Mouse (Mus musculus): Measurements from ENCODE around the gene Entpd2. TPM values are rescaled to one million over a fixed set of nuclear protein-coding genes. Genes with fewer than 3 reads are reported as not detected.

Gene Entpd2
- total RNA-seq, 4 experiments from 2014 or later: 14.6 to 20.7 (median 16.8) TPM

- peak in 1 of 2 experiments; percentile 49 for DNase-seq (ENCODE audit: low spot score in 2 of 2)
These were observed 33.9 kb downstream of the Entpd2 start for GRCm38 (mm10) chr2:25429435-25430180.

GRCm38 (mm10) chr2:25430395-25431233 lies 34.9 kb downstream of the Entpd2 start:
- DNase-seq (ENCODE audit: low spot score in 2 of 2): peak; percentile 57 to 70

GRCm38 (mm10) chr2:25431308-25431855 lies 35.7 kb downstream of the Entpd2 start:
- no peak for DNase-seq (ENCODE audit: low spot score in 2 of 2)

- DNase-seq (ENCODE audit: low spot score in 2 of 2): no peak
These were observed 36.8 kb downstream of the Entpd2 start for GRCm38 (mm10) chr2:25432326-25433098.

- no peak for DNase-seq (ENCODE audit: low spot score in 2 of 2)
These were observed 37.4 kb downstream of the Entpd2 start for GRCm38 (mm10) chr2:25433101-25433500.

- no peak for DNase-seq (ENCODE audit: low spot score in 2 of 2)
These were observed 38.6 kb downstream of the Entpd2 start for GRCm38 (mm10) chr2:25434292-25434691.

GRCm38 (mm10) chr2:25436286-25436820 lies 40.7 kb downstream of the Entpd2 start:
- no peak for DNase-seq (ENCODE audit: low spot score in 2 of 2)

GRCm38 (mm10) chr2:25441067-25441466 lies 45.4 kb downstream of the Entpd2 start:
- no peak for DNase-seq (ENCODE audit: low spot score in 2 of 2)

GRCm38 (mm10) chr2:25442682-25443081 lies 47.0 kb downstream of the Entpd2 start:
- DNase-seq (ENCODE audit: low spot score in 2 of 2): no peak

Small RNA genes within 50 kb of the gene (microRNA-seq; reads per million reads assigned to microRNA genes)
- 7.7 to 18.7 reads per million in 2 experiments for gene Mir3087

Other genes with a start within 250 kb of the Entpd2 start
- 10 to 100 TPM; 16.9 to 20.4 (median 19.5) TPM for gene Nrarp, start 215.1 kb upstream of the Entpd2 start, total RNA-seq (2022)
- 1 to 10 TPM; 2.2 to 4.6 (median 2.8) TPM for gene Tor4a, start 199.0 kb upstream of the Entpd2 start, total RNA-seq (2022)
- 10 to 100 TPM; 56.7 to 64.9 (median 64.0) TPM for gene Nelfb, start 184.4 kb upstream of the Entpd2 start, total RNA-seq (2022)
- under 1 TPM in 2 of 4 experiments, not detected in 2; 0.27 to 0.29 TPM for gene Stpg3, start 181.2 kb upstream of the Entpd2 start, total RNA-seq (2022)
- not detected for gene Fam166a, start 177.1 kb upstream of the Entpd2 start, total RNA-seq (2022)
- gene Tubb4b, start 171.2 kb upstream of the Entpd2 start, total RNA-seq (2022): 100 to 1,000 TPM; 303 to 348 (median 313) TPM
- not detected for gene Slc34a3, start 161.5 kb upstream of the Entpd2 start, total RNA-seq (2022)
- not detected for gene Rnf224, start 159.1 kb upstream of the Entpd2 start, total RNA-seq (2022)
- gene Rnf208, start 153.6 kb upstream of the Entpd2 start, total RNA-seq (2022): 100 to 1,000 TPM; 219 to 241 (median 229) TPM
- not detected for gene Cysrt1, start 153.4 kb upstream of the Entpd2 start, total RNA-seq (2022)
- gene AL732309.1, start 149.0 kb upstream of the Entpd2 start, total RNA-seq (2022): 1 to 10 TPM; 3.3 to 5.5 (median 4.4) TPM
- 10 to 100 TPM; 27.0 to 44.4 (median 33.9) TPM for gene Tmem203, start 140.4 kb upstream of the Entpd2 start, total RNA-seq (2022)
- gene Tprn, start 133.3 kb upstream of the Entpd2 start, total RNA-seq (2022): 10 to 100 TPM; 19.9 to 27.8 (median 24.3) TPM
- 10 to 100 TPM; 59.0 to 71.0 (median 64.3) TPM for gene Ssna1, start 123.4 kb upstream of the Entpd2 start, total RNA-seq (2022)
- 100 to 1,000 TPM in 2 of 4 experiments, 10 to 100 TPM in 2; 87.9 to 110 (median 99.0) TPM for gene Anapc2, start 123.4 kb upstream of the Entpd2 start, total RNA-seq (2022)
- not detected for gene Tmem210, start 107.7 kb upstream of the Entpd2 start, total RNA-seq (2022)
- not detected for gene Lrrc26, start 106.0 kb upstream of the Entpd2 start, total RNA-seq (2022)
- gene Grin1, start 76.7 kb upstream of the Entpd2 start, total RNA-seq (2022): 100 to 1,000 TPM; 366 to 436 (median 415) TPM
- 10 to 100 TPM; 53.7 to 68.2 (median 59.6) TPM for gene Man1b1, start 63.5 kb upstream of the Entpd2 start, total RNA-seq (2022)
- gene Dpp7, start 39.5 kb upstream of the Entpd2 start, total RNA-seq (2022): 10 to 100 TPM; 38.9 to 52.9 (median 45.4) TPM
- gene Uap1l1, start 30.2 kb upstream of the Entpd2 start, total RNA-seq (2022): 10 to 100 TPM; 12.0 to 28.7 (median 20.3) TPM
- 1 to 10 TPM; 2.4 to 4.6 (median 4.2) TPM for gene Sapcd2, start 23.6 kb upstream of the Entpd2 start, total RNA-seq (2022)
- gene Npdc1, start 3.5 kb downstream of the Entpd2 start, total RNA-seq (2022): 100 to 1,000 TPM; 390 to 435 (median 411) TPM
- under 1 TPM; 0.35 to 0.98 (median 0.44) TPM for gene Fut7, start 27.4 kb downstream of the Entpd2 start, total RNA-seq (2022)
- gene Abca2, start 32.8 kb downstream of the Entpd2 start, total RNA-seq (2022): 100 to 1,000 TPM; 165 to 186 (median 183) TPM
- gene Clic3, start 61.0 kb downstream of the Entpd2 start, total RNA-seq (2022): under 1 TPM in 2 of 4 experiments, not detected in 2; 0.43 to 0.92 TPM
- 10 to 100 TPM; 60.3 to 63.5 (median 61.8) TPM for gene Paxx, start 65.2 kb downstream of the Entpd2 start, total RNA-seq (2022)
- 1,000 to 10,000 TPM in 3 of 4 experiments, 100 to 1,000 TPM in 1; 912 to 1,488 (median 1,209) TPM for gene Ptgds, start 74.2 kb downstream of the Entpd2 start, total RNA-seq (2022)
- gene Lcn12, start 98.0 kb downstream of the Entpd2 start, total RNA-seq (2022): not detected
- 100 to 1,000 TPM; 116 to 120 (median 118) TPM for gene Fbxw5, start 104.9 kb downstream of the Entpd2 start, total RNA-seq (2022)
- gene C8g, start 105.8 kb downstream of the Entpd2 start, total RNA-seq (2022): 1 to 10 TPM in 3 of 4 experiments, under 1 TPM in 1; 0.77 to 1.4 (median 1.2) TPM
- gene Traf2, start 151.1 kb downstream of the Entpd2 start, total RNA-seq (2022): 10 to 100 TPM; 10.1 to 12.1 (median 10.7) TPM
- gene Edf1, start 162.0 kb downstream of the Entpd2 start, total RNA-seq (2022): 100 to 1,000 TPM; 124 to 203 (median 161) TPM
- gene Mamdc4, start 179.0 kb downstream of the Entpd2 start, total RNA-seq (2022): 1 to 10 TPM in 3 of 4 experiments, under 1 TPM in 1; 0.96 to 3.8 (median 2.0) TPM
- 10 to 100 TPM; 64.6 to 76.6 (median 69.6) TPM for gene Phpt1, start 179.3 kb downstream of the Entpd2 start, total RNA-seq (2022)
- 100 to 1,000 TPM in 1 of 4 experiments, 10 to 100 TPM in 3; 82.9 to 103 (median 92.4) TPM for gene Ajm1, start 185.9 kb downstream of the Entpd2 start, total RNA-seq (2022)
- 100 to 1,000 TPM; 127 to 168 (median 150) TPM for gene Rabl6, start 212.6 kb downstream of the Entpd2 start, total RNA-seq (2022)
- not detected for gene Ccdc183, start 221.8 kb downstream of the Entpd2 start, total RNA-seq (2022)
- gene Tmem141, start 226.1 kb downstream of the Entpd2 start, total RNA-seq (2022): 10 to 100 TPM; 14.9 to 24.0 (median 16.6) TPM
- gene Fcna, start 232.2 kb downstream of the Entpd2 start, total RNA-seq (2022): under 1 TPM; 0.45 to 0.80 (median 0.64) TPM